Mouse (Mus musculus) liver, embryonic 13.5 days (tissue): Measurements from ENCODE around the gene Cyp2d22. TPM values are rescaled to one million over a fixed set of nuclear protein-coding genes. Genes with fewer than 3 reads are reported as not detected.
"Not testable (repeated sequence)": the region's sequence is repeated elsewhere in the genome, so short reads cannot be mapped to it uniquely, and the experiment has no call there.

Experiments used
- ATAC-seq: fragments of 200-750 bp; cut with Nextera tagmentation; 2 replicates; pipeline ENCODE4 v1.8.0; 2017; ENCODE audit warnings: low read depth, mild to moderate bottlenecking, moderate number of reproducible peaks, moderate library complexity
- DNase-seq: peaks from one replicate; pipeline ENCODE4 v3.0.0; 2022
- H3K27ac ChIP-seq: fragments of 300-500 bp; sonication (generic); 2 replicates; pipeline ENCODE4 v1.5.1; 2015; ENCODE audit warnings: moderate library complexity, mild to moderate bottlenecking, inconsistent platforms
- H3K27me3 ChIP-seq: fragments of 300-500 bp; sonication (generic); 2 replicates; pipeline ENCODE4 v1.6.1; 2015; ENCODE audit warnings: mild to moderate bottlenecking, inconsistent platforms
- H3K36me3 ChIP-seq: fragments of 300-500 bp; sonication (generic); 2 replicates; pipeline ENCODE4 v1.6.1; 2015; ENCODE audit warnings: mild to moderate bottlenecking, inconsistent platforms
- H3K4me1 ChIP-seq: fragments of 300-500 bp; sonication (generic); replicated peaks from 2 replicates; pipeline ENCODE4 v1.6.1; 2015; ENCODE audit warnings: inconsistent platforms
- H3K4me2 ChIP-seq: fragments of 300-500 bp; sonication (generic); 2 replicates; pipeline ENCODE4 v1.6.1; 2015; ENCODE audit warnings: inconsistent platforms, mild to moderate bottlenecking, moderate library complexity
- H3K4me3 ChIP-seq: fragments of 300-500 bp; sonication (generic); replicated peaks from 2 replicates; pipeline ENCODE4 v1.5.1; 2015; ENCODE audit warnings: mild to moderate bottlenecking, inconsistent platforms
- H3K9ac ChIP-seq: fragments of 300-500 bp; sonication (generic); 2 replicates; pipeline ENCODE4 v1.6.1; 2015; ENCODE audit warnings: mild to moderate bottlenecking, inconsistent platforms
- H3K9me3 ChIP-seq: fragments of 300-500 bp; sonication (generic); replicated peaks from 2 replicates; pipeline ENCODE4 v1.6.1; 2016; ENCODE audit warnings: inconsistent platforms
- WGBS: fragments of 180-500 bp; shearing (Covaris S2); methylation state at CpG from one replicate; pipeline ENCODE4 v1.1.7; 2015; ENCODE audit not compliant: insufficient replicate concordance; 5-methylcytosine and 5-hydroxymethylcytosine counted together
- polyA plus RNA-seq: library from polyadenylated mRNA; unstranded; fragments of >200 nt; fragmentation: Nextera tagmentation; extraction: Ambion mirVana; gene quantifications from 2 replicates; pipeline ENCODE4 v1.2.1, GENCODE M21; 2015

The Cyp2d22 gene
- polyA plus RNA-seq, 1 experiment from 2014 or later = 9.3 TPM

DNA sequence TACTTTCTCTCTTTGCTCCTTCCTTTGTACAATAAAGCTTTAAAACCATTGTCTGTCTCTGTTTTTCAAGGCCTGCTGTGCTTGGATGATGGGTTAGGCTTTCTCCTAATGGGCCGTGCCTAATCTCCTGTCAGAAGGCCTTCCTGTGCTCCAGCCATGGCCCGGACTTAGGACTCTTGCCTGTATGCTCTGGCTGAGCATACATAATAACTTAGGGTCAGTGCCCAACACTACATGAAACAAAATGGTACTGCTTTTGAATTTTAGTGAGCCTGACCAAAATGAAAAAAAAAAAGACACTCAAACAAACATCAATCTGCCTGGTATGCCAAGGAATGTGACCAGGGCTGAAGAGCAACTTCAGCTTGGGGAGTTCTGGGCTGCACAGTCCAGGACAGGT, 21.5 kb upstream of the Cyp2d22 start:
- H3K27me3 ChIP-seq = no peaks in the 10 kb centered on the region
- ATAC-seq (no peak), DNase-seq (no peak)
- 50% methylated on average over 2 of the region's 2 CpGs for WGBS
- no peak overlapping the region for H3K27ac ChIP-seq
- no peaks in the 10 kb centered on the region for H3K9me3 ChIP-seq
- H3K36me3 ChIP-seq = no peaks in the 10 kb centered on the region
- no peak overlapping the region for H3K4me2 ChIP-seq
- H3K4me3 ChIP-seq = no peak overlapping the region
- no peak overlapping the region for H3K9ac ChIP-seq
- H3K4me1 ChIP-seq = no peaks in the 10 kb centered on the region

DNA sequence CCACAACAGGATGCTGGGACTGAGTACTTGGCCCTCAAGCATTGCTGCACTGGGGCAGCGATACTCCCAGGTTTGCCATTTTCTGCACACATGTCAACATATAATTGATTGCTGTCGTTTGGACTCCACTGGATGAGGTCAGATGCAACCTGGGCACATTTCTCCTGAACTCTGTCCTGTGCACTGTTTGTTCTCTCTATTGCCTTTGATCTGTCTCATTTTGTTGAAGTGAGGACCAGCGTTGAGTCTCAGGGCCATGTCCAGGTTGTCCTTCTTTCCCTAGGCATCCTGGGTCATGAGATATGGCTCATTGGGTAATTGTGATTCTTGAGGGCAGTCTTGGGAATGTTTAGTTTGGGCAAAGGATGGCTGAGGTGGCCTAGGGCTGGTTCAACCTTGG, 15.9 kb upstream of the Cyp2d22 start:
- not testable (repeated sequence) for H3K36me3 ChIP-seq, H3K9ac ChIP-seq, H3K4me3 ChIP-seq, H3K4me2 ChIP-seq, H3K27ac ChIP-seq, H3K4me1 ChIP-seq, H3K27me3 ChIP-seq, H3K9me3 ChIP-seq, DNase-seq
- whole genome bisulfite sequencing = 51% methylated on average over 3 of the region's 3 CpGs
- peak; percentile 47; the same call in 1 of the 2 replicates for ATAC-seq

DNA sequence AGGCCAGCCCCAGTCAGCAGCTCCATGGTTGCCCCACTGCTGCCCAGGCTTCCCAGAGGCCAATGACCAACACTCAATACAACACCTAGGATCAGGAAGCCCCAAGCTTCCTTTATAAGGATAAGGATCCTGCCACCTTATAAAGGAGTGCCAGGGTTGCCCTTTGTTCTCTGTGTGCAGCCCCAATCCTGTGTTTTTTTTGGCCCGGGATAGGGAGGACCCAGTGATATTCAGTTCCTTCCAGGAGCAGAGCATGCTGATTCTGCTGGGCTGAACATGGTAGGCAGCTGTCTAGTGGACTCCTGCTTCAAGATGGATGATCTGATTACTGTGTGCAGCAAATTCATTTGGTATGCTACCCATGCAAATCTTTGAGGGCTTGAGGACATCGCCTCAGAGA, 13.9 kb upstream of the Cyp2d22 start, which contains the start of gene Cyp2d11:
TSS of gene Cyp2d11 (minus strand) at position 101 of the 400 bp plus-strand sequence.
- not testable (repeated sequence) for H3K36me3 ChIP-seq, H3K27me3 ChIP-seq, H3K4me1 ChIP-seq, H3K9me3 ChIP-seq, H3K4me2 ChIP-seq, ATAC-seq, H3K27ac ChIP-seq, H3K4me3 ChIP-seq, H3K9ac ChIP-seq, DNase-seq
- WGBS = 65% methylated on average over 2 of the region's 2 CpGs

DNA sequence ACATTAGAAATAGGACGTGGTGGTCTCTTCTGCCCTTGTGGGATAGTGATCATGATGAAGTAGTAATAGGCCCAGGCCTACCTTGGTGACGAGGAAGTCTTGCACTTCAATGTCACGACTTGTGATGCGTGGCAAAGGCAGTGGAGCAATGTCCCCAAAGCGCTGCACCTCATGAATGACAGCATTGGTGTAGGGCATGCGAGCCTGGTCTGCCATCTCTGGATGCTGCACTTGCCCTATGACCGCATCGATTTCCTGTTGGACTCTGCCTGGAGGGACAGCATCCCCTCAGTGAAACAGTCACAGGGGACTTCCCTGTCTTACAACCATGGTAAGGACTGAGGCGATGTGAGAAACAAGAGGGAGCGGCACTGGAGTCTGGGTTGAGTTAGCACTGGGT, 9.9 kb upstream of the Cyp2d22 start:
- not testable (repeated sequence) for DNase-seq

DNA sequence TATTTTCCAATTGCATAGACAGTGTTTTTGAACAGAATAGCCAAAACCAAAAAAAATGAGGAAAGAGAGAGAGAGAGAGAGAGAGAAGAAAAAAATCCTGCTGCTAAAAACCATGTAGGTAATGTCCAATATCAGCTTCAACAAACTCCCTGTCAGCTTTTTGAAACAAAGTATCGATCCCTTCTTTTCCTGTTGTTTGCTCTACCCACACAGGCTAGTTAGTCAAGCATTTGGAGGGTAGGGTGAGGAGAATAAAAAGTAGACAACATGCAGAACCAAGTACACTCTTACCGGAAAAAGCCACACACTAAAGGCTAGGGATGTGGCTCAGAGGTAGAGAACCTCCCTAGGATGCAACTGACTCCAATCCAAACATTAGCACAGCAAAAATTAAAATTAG, 5.7 kb upstream of the Cyp2d22 start:
- Histone ChIP-seq H3K27me3 (0 out of 2 replicates have a peak, but pooled peaks cover 3% of the 10 kb centered on the region), H3K4me2 (no peak overlapping the region), H3K36me3 (no peaks in the 10 kb centered on the region), H3K4me3 (no peak overlapping the region), H3K9me3 (no peaks in the 10 kb centered on the region), H3K27ac (no peak overlapping the region), H3K4me1 (0 out of 2 replicates have a peak, but pooled peaks cover 3% of the 10 kb centered on the region), H3K9ac (no peak overlapping the region)
- no peak for DNase-seq
- 64% methylated on average over 2 of the region's 2 CpGs for WGBS
- no peak for ATAC-seq

More for the DNA sequence above, 9.9 kb upstream of the Cyp2d22 start:
- H3K9me3 ChIP-seq, H3K4me1 ChIP-seq, H3K27me3 ChIP-seq, H3K36me3 ChIP-seq, H3K9ac ChIP-seq, H3K4me2 ChIP-seq, H3K4me3 ChIP-seq, ATAC-seq, H3K27ac ChIP-seq: not testable (repeated sequence)
- 70% methylated on average over 10 of the region's 10 CpGs for WGBS

DNA sequence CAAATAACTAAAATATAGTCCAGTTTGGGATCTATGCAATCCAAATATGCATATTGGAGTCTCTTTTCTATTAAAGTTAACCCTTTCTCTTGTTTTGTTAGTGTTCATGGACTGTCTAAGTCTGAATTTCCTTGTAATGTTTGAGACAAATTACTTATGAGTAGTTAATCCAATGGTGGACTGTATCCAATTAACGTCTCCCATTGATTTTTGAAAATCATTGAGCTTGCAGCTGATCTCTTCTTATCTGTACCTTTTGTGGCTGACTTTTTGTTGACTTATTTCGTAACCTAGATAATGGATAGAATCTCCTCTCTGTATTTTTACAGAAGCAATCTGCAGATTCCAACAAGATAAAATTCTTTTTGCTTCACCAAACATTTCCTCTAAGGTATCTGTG, 2.4 kb upstream of the Cyp2d22 start:
- ATAC-seq (no peak), DNase-seq (no peak)

DNA sequence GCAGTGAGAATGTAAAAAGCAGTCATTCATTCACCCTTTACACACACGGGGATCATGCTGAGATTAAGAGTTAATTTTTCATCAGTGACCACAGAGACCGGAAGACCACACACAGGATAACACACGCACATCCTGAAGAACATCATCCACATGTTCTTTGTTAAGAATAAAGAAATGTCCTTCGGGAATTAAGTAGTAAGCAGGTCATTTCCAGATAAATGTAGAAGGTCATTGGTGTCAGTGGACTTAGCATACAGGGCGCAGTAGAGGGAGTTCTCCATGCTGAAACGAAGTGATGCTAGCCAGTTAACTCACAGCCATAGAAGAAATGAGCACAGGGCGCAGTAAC, 628 bp upstream of the Cyp2d22 start:
- Histone ChIP-seq H3K27me3 (0 out of 2 replicates have a peak, but pooled peaks cover 9% of the 10 kb centered on the region), H3K9me3 (no peaks in the 10 kb centered on the region), H3K36me3 (no peaks in the 10 kb centered on the region), H3K4me3 (peak overlapping the region; percentile 15; the same call in 1 of the 2 replicates), H3K4me2 (peak overlapping the region; percentile 52), H3K9ac (no peak overlapping the region; the same call in 1 of the 2 replicates), H3K4me1 (peaks cover 16% of the 10 kb centered on the region), H3K27ac (peak overlapping the region; percentile 21; the same call in 1 of the 2 replicates)
- DNase-seq (no peak), ATAC-seq (no peak)
- 35% methylated on average over 7 of the region's 7 CpGs for WGBS

More for the DNA sequence above, 2.4 kb upstream of the Cyp2d22 start:
- H3K27ac ChIP-seq = no peak overlapping the region
- no peak overlapping the region for H3K4me3 ChIP-seq
- H3K4me1 ChIP-seq = peaks cover 16% of the 10 kb centered on the region
- no peaks in the 10 kb centered on the region for H3K9me3 ChIP-seq
- 0 out of 2 replicates have a peak, but pooled peaks cover 9% of the 10 kb centered on the region for H3K27me3 ChIP-seq
- no peak overlapping the region for H3K9ac ChIP-seq
- 66% methylated on average over 2 of the region's 2 CpGs for WGBS
- no peak overlapping the region for H3K4me2 ChIP-seq
- H3K36me3 ChIP-seq = no peaks in the 10 kb centered on the region

DNA sequence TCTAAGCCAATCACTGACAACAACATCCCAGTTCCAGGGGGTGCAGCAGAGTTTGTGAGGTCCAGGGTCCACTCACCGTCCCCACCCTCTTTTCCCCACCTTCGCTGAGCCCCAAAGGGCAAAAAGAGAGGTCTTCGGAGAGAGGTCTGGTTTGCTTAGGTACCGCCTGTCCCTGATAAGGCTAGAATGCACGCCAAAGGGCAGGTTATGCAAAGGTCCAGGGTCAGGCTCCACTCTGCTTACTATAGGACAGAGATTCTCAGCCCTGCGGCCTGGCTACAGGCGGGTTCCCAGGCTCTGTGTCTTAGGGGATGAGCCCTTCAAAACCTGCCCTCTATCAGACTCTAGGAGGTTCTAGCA, 569 bp downstream of the Cyp2d22 start:
- 0 out of 2 replicates have a peak, but pooled peaks cover 9% of the 10 kb centered on the region for H3K27me3 ChIP-seq
- WGBS = 12% methylated on average over 7 of the region's 7 CpGs
- H3K9ac ChIP-seq = peak overlapping the region; percentile 69
- H3K4me2 ChIP-seq = peak overlapping the region; percentile 70
- H3K27ac ChIP-seq = peak overlapping the region; percentile 79
- DNase-seq (peak; percentile 15), ATAC-seq (peak; percentile 77)
- peak overlapping the region; percentile 56 for H3K4me3 ChIP-seq
- peaks cover 18% of the 10 kb centered on the region for H3K4me1 ChIP-seq
- H3K9me3 ChIP-seq = no peaks in the 10 kb centered on the region
- H3K36me3 ChIP-seq = no peaks in the 10 kb centered on the region

DNA sequence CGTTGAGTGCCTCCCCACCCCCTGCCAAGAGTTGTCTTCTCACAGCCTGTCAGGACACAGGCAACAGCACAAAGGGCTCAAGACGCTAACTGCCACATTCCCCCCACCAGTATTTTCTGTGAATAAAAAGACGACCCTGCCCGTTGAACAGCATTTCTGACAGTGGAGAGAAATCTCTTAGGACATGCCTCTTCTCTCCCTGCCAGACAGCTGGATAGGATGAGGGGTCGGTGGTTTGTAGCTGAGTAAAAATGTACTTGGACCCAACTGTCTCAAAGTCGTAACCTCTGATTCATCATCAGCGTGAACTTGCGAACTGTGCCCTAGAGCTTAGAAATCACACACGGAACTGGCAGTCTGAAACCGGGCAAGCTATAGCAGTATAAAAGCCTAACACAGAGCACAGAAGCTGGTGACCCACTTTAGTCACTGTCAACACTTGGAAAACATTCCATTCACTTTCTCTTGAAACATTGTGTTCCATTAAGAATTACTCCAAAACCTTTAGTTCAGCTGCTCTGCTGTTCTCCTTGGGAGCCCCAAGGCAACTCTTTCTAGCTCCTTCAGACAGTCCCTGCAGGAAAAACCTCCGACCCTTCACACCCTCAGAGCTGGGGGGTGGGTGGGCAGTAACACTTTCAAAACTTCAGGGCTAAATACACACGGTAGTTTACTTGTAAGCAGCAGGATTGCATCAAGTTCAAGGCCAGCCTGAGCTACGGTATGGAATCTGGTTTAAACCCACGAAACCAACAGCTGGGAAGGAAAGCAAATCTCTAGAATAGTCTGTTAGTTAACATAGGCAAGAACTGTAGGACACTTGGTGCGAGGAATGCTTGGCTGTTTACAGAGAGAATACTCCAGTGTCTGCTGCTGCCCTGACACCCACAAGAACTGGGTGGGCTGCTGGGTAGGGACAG, 1.5 kb downstream of the Cyp2d22 start:
- Histone ChIP-seq H3K4me1 (peaks cover 18% of the 10 kb centered on the region), H3K27me3 (0 out of 2 replicates have a peak, but pooled peaks cover 9% of the 10 kb centered on the region), H3K36me3 (no peaks in the 10 kb centered on the region), H3K9ac (peak overlapping the region; percentile 43), H3K9me3 (no peaks in the 10 kb centered on the region), H3K4me2 (peak overlapping the region; percentile 70), H3K4me3 (peak overlapping the region; percentile 19), H3K27ac (peak overlapping the region; percentile 79)
- DNase-seq (no peak), ATAC-seq (no peak)
- 51% methylated on average over 15 of the region's 15 CpGs for WGBS

DNA sequence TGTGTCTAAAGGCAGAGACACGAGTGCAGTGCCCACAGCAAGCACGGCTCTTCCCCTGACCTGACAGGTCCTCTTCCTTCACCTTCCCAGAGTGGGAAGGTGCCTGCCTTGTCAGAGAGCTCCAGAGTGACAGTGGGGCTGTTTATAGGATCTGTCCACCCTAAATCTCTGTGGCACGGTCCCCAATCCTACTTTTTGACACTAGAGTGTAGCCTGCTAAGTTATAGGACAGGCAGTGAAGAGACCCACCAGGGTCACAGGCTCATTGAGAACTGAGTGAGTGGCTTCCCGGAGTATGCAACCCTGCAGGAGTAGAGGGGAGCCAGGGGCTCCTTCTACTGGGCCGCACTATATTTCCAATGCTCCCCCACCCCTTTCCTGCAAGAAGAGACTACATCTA, 2.4 kb downstream of the Cyp2d22 start:
- H3K27ac ChIP-seq = 0 out of 2 replicates have a peak overlapping the region, but pooled peaks have one; percentile 34
- H3K4me3 ChIP-seq = no peak overlapping the region
- DNase-seq (no peak), ATAC-seq (no peak)
- 0 out of 2 replicates have a peak, but pooled peaks cover 9% of the 10 kb centered on the region for H3K27me3 ChIP-seq
- WGBS = 57% methylated on average over 5 of the region's 5 CpGs
- peaks cover 18% of the 10 kb centered on the region for H3K4me1 ChIP-seq
- no peaks in the 10 kb centered on the region for H3K36me3 ChIP-seq
- peak overlapping the region; percentile 43 for H3K9ac ChIP-seq
- H3K4me2 ChIP-seq = peak overlapping the region; percentile 70
- no peaks in the 10 kb centered on the region for H3K9me3 ChIP-seq

DNA sequence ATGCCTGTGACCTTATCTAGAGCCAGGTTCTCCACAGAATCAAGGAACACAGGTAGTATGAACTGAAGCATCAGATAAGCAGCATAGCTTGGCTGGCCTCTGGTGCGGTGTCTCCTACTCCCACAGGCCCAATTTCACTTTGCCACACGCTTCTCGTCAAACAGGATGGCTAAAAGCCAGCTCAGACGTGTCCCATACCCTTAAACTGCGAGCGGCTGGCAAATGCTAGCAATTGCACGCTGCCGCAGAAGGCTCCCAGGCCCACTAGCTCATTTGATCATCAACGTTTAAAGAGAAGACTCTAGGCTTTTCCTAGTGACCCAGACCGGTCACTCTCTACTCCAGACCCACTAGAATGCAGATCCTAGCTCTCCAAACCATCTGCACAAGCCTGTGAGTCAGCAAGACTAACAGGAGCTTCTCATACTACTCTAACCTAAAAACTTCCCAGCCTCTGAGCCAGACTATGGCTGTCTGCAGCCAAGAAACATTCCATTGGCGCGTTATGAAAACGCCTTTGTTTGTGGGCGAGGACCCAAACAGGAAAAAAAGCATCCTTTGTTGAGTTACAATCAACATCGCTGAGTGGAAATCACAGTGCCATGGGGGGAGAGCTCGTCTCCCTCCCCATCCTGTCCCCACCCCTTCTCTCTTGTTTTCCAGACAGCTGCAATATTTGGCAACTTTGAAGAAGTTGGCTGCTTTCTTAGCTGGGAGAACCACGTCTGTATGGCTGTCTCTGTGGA, 3.5 kb downstream of the Cyp2d22 start:
- Histone ChIP-seq H3K4me3 (no peak overlapping the region), H3K4me2 (no peak overlapping the region), H3K36me3 (no peaks in the 10 kb centered on the region), H3K27ac (no peak overlapping the region), H3K27me3 (0 out of 2 replicates have a peak, but pooled peaks cover 9% of the 10 kb centered on the region), H3K9ac (no peak overlapping the region; the same call in 1 of the 2 replicates), H3K9me3 (no peaks in the 10 kb centered on the region), H3K4me1 (peaks cover 18% of the 10 kb centered on the region)
- ATAC-seq = no peak
- DNase-seq = no peak
- 65% methylated on average over 17 of the region's 17 CpGs for WGBS
